Mouse (Mus musculus) C2C12 (cell line): Measurements from ENCODE around the gene Slc4a11.

Experiments
- CEBPB ChIP-seq: IDR thresholded peaks from one replicate; pipeline ENCODE4 v1.6.1; 2011; ENCODE audit warnings: low read depth, mild to moderate bottlenecking, control low read depth, moderate library complexity
- CTCF ChIP-seq: IDR thresholded peaks from one replicate; pipeline ENCODE4 v1.5.1; 2011; ENCODE audit not compliant: control insufficient read depth, insufficient read depth, insufficient read length
- MAX ChIP-seq: IDR thresholded peaks from one replicate; pipeline ENCODE4 v1.6.1; 2011; ENCODE audit warnings: mild to moderate bottlenecking, control low read depth
- MYOD1 ChIP-seq: IDR thresholded peaks from one replicate; pipeline ENCODE4 v1.6.1; 2011; ENCODE audit warnings: low read depth; ENCODE audit not compliant: control insufficient read depth, insufficient read length
- USF1 ChIP-seq: IDR thresholded peaks from one replicate; pipeline ENCODE4 v1.6.1; 2011; ENCODE audit warnings: low read depth, mild to moderate bottlenecking, control low read depth, moderate library complexity

- no peak for TF ChIP-seq CTCF
- no peak for TF ChIP-seq USF1
- peak; percentile 54 for TF ChIP-seq MAX
- no peak for TF ChIP-seq CEBPB
- TF ChIP-seq MYOD1: no peak
Measured at GRCm38 (mm10) chr2:130697153-130697810, at the start of gene Slc4a11.
